Mouse (Mus musculus): ENCODE results near the gene Frmd4a.

DNA sequence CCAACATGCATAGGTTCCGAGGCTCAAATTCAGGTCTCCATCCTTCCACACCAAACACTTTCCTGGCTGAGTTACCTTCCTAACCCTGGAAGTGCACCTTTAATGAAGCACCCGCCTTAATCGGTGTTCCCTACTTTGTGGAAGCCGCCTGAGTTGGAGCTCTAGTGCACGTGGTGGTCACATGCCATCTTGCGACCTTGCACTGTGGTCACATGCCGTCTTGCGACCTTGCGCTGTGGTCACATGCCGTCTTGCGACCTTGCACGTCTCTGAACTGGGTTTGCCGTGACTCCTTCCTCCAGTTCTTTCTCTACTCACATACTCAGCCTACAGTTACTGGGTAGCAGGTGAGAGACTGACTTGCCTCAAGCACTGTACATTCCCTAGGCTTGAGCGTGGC, 531.8 kb downstream of the Frmd4a start:
- TF ChIP-seq POLR2A (IDR thresholded peaks at IDR 0.05; ENCODE audit: borderline replicate concordance, extremely low read depth, insufficient read depth, insufficient read length, poor library complexity, severe bottlenecking) (no peak), CTCF (IDR thresholded peaks at IDR 0.05; ENCODE audit: borderline replicate concordance, extremely low read depth, insufficient read depth, insufficient read length) (no peak)
